Mouse (Mus musculus): ENCODE data around the gene Ccdc58. TPM values are rescaled to one million over a fixed set of nuclear protein-coding genes. Genes with fewer than 3 reads are reported as not detected.
"Not testable (repeated sequence)": the region's sequence is repeated elsewhere in the genome, so short reads cannot be mapped to it uniquely, and the experiment has no call there.

Gene Ccdc58
- polyA plus RNA-seq, 1 experiment from 2014 or later, result 59.7 TPM

GRCm38 (mm10) chr16:36089065-36089464 lies 17.6 kb downstream of the Ccdc58 start:
- no peak overlapping the region for H3K9ac ChIP-seq
- 90% methylated on average over 7 of the region's 7 CpGs for WGBS
- ATAC-seq, result no peak
- H3K27ac ChIP-seq, result no peak overlapping the region
- no peak overlapping the region for H3K4me3 ChIP-seq
- H3K36me3 ChIP-seq (ENCODE audit: poor library complexity, severe bottlenecking), result peaks cover 40% of the 10 kb centered on the region
- H3K4me1 ChIP-seq, result no peaks in the 10 kb centered on the region
- H3K9me3 ChIP-seq (replicated peaks), result no peaks in the 10 kb centered on the region
- H3K27me3 ChIP-seq, result no peaks in the 10 kb centered on the region
- H3K4me2 ChIP-seq, result no peak overlapping the region

DNA sequence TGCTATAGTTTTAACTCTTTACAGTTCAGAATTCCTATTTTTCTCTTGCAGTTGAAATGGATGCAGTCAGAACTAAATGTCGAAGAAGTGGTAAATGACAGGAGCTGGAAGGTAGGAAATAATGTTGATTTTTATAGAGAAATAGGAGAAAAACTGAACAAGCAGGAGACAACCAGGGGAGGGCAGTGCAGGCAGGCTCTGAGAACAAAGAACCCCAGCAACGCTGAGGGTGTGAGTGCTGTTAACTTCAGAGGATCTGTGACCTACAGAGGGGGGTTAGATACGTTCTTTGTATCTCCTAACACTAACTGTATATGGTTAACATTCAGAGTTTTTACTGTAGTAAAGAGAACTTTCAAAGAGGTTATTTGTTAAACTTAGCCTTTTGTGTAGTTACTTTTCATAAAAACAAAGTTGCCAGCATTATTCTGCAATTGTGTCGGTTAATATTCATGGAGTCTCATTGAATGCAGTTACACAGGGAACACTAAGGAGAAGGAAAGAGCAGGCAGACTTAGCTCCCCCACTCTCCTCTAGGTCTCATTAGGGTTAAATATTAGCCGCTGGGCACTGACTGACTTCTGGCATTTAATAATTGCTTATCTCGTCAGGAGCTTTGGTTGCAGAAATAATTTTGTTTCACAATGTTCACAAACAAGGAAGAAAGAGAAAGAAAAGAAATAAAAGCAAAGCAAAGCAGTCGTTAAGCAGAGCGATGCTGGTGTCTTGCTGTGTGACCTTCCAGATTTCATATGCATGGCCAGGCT lies 18.5 kb downstream of the Ccdc58 start:
- Histone ChIP-seq H3K9ac (no peak overlapping the region), H3K4me3 (no peak overlapping the region), H3K27ac (no peak overlapping the region), H3K27me3 (no peaks in the 10 kb centered on the region), H3K4me2 (no peak overlapping the region), H3K36me3 (ENCODE audit: poor library complexity, severe bottlenecking) (peaks cover 40% of the 10 kb centered on the region), H3K9me3 (replicated peaks) (no peaks in the 10 kb centered on the region), H3K4me1 (no peaks in the 10 kb centered on the region)
- WGBS, result 65% methylated on average over 8 of the region's 8 CpGs
- ATAC-seq, result no peak

- no peak for ATAC-seq
Measured at GRCm38 (mm10) chr16:36090785-36091509, 19.5 kb downstream of the Ccdc58 start.

GRCm38 (mm10) chr16:36094079-36094478 lies 22.6 kb downstream of the Ccdc58 start:
- 91% methylated on average over 3 of the region's 3 CpGs for WGBS
- no peak overlapping the region for H3K4me2 ChIP-seq

More at GRCm38 (mm10) chr16:36090785-36091509, 19.5 kb downstream of the Ccdc58 start:
- peaks cover 33% of the 10 kb centered on the region for H3K36me3 ChIP-seq (ENCODE audit: poor library complexity, severe bottlenecking)
- no peaks in the 10 kb centered on the region for H3K9me3 ChIP-seq (replicated peaks)
- H3K9ac ChIP-seq, result no peak overlapping the region
- WGBS, result 87% methylated on average over 11 of the region's 11 CpGs
- H3K4me3 ChIP-seq, result no peak overlapping the region
- no peaks in the 10 kb centered on the region for H3K4me1 ChIP-seq
- H3K4me2 ChIP-seq, result no peak overlapping the region
- no peak overlapping the region for H3K27ac ChIP-seq
- H3K27me3 ChIP-seq, result no peaks in the 10 kb centered on the region

GRCm38 (mm10) chr16:36097813-36098499 lies 26.5 kb downstream of the Ccdc58 start:
- H3K27ac ChIP-seq; H3K27me3 ChIP-seq; H3K9ac ChIP-seq; H3K36me3 ChIP-seq (ENCODE audit: poor library complexity, severe bottlenecking); H3K9me3 ChIP-seq (replicated peaks); ATAC-seq; H3K4me1 ChIP-seq; H3K4me3 ChIP-seq; H3K4me2 ChIP-seq: not testable (repeated sequence)
- 96% methylated on average over 12 of the region's 12 CpGs for WGBS

More at GRCm38 (mm10) chr16:36094079-36094478, 22.6 kb downstream of the Ccdc58 start:
- Histone ChIP-seq H3K9ac (no peak overlapping the region), H3K4me1 (no peaks in the 10 kb centered on the region), H3K36me3 (ENCODE audit: poor library complexity, severe bottlenecking) (peaks cover 12% of the 10 kb centered on the region; the same call in 1 of the 2 replicates), H3K4me3 (no peak overlapping the region), H3K9me3 (replicated peaks) (no peaks in the 10 kb centered on the region), H3K27ac (no peak overlapping the region), H3K27me3 (no peaks in the 10 kb centered on the region)
- no peak for ATAC-seq

- H3K27me3 ChIP-seq, result no peaks in the 10 kb centered on the region
- H3K9me3 ChIP-seq (replicated peaks), result peaks cover 9% of the 10 kb centered on the region
- ATAC-seq, result no peak
- H3K4me3 ChIP-seq, result no peak overlapping the region
- 91% methylated on average over 1 of the region's 1 CpGs for WGBS
- no peak overlapping the region for H3K9ac ChIP-seq
- H3K36me3 ChIP-seq (ENCODE audit: poor library complexity, severe bottlenecking), result no peaks in the 10 kb centered on the region
- no peak overlapping the region for H3K4me2 ChIP-seq
- no peaks in the 10 kb centered on the region for H3K4me1 ChIP-seq
- no peak overlapping the region for H3K27ac ChIP-seq
Measured at GRCm38 (mm10) chr16:36101526-36101925, 30.0 kb downstream of the Ccdc58 start.

DNA sequence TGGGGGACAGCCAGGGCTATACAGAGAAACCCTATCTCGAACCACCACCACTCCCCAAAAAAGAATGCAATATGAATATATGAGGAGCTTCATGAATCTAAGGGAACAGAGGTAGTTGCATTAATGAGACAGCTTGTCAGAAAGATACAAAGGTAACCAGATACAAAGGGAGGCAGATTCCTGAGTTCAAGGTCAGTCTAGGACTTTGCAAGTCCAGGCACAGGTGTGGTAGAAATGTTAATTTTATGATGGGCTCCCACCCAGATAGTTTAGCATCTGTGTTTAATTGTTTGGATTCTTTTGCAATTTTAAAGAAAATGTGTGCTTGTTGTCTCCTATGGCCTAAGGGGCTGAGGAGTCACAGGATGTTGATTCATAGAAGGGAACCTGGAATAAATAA lies 30.7 kb downstream of the Ccdc58 start:
- no peak overlapping the region for H3K9ac ChIP-seq
- no peak overlapping the region for H3K4me3 ChIP-seq
- no peaks in the 10 kb centered on the region for H3K4me1 ChIP-seq
- ATAC-seq, result no peak
- 87% methylated on average over 1 of the region's 1 CpGs for WGBS
- no peak overlapping the region for H3K4me2 ChIP-seq
- H3K36me3 ChIP-seq (ENCODE audit: poor library complexity, severe bottlenecking), result no peaks in the 10 kb centered on the region
- no peak overlapping the region for H3K27ac ChIP-seq
- H3K27me3 ChIP-seq, result no peaks in the 10 kb centered on the region
- peaks cover 9% of the 10 kb centered on the region for H3K9me3 ChIP-seq (replicated peaks)

- H3K9me3 ChIP-seq (replicated peaks); H3K4me2 ChIP-seq; H3K27ac ChIP-seq; ATAC-seq; H3K27me3 ChIP-seq; H3K36me3 ChIP-seq (ENCODE audit: poor library complexity, severe bottlenecking); H3K4me1 ChIP-seq; H3K9ac ChIP-seq; H3K4me3 ChIP-seq: not testable (repeated sequence)
Measured at GRCm38 (mm10) chr16:36111486-36111885, 40.0 kb downstream of the Ccdc58 start.

DNA sequence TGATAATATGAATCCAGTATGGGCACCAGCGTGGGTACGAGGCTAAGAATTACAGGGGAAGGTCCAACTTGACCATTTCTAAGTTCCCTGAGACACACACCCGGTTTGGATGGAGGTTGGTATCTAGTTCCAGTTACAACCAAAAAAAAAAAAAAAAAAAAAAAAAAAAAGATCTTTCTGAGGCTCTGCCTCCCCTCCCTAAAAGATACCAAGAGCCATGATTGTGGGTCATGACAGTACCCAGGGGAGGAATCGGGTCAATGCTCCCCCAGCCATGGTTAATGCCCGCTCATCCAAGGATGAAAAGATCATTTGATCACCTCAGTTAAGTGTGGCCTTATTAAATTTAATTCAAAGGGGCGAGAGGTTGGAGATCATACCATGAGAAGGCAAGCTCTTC lies 44.3 kb downstream of the Ccdc58 start:
- not testable (repeated sequence) for H3K4me2 ChIP-seq; H3K36me3 ChIP-seq (ENCODE audit: poor library complexity, severe bottlenecking); H3K4me3 ChIP-seq; H3K27ac ChIP-seq; ATAC-seq; H3K4me1 ChIP-seq; H3K9me3 ChIP-seq (replicated peaks); H3K9ac ChIP-seq; H3K27me3 ChIP-seq
- 94% methylated on average over 6 of the region's 6 CpGs for whole genome bisulfite sequencing

DNA sequence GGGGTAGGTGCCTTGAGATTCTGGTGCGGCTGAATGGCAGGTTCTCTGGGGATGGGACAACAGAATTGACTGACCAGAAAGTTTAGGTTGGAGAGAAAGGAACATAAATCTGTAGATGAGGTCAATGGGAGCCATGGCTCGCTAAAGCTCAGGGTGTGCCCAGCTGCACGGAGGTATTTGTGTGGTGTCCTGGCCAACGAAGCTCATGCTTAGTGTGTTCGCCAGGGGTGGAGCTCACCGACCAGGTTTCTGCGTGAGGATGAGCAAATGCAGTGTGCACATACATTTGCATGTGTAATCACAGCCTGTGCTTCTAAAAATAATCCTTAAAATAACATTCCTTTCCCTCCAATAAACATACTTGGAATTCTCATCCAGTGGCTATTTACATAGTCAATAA lies 56.6 kb downstream of the Ccdc58 start:
- no peak for ATAC-seq
- Histone ChIP-seq H3K4me3 (no peak overlapping the region), H3K27me3 (no peaks in the 10 kb centered on the region), H3K9ac (no peak overlapping the region), H3K27ac (no peak overlapping the region), H3K4me2 (no peak overlapping the region), H3K36me3 (ENCODE audit: poor library complexity, severe bottlenecking) (no peaks in the 10 kb centered on the region), H3K9me3 (replicated peaks) (no peaks in the 10 kb centered on the region), H3K4me1 (no peaks in the 10 kb centered on the region)
- WGBS, result 93% methylated on average over 7 of the region's 7 CpGs

DNA sequence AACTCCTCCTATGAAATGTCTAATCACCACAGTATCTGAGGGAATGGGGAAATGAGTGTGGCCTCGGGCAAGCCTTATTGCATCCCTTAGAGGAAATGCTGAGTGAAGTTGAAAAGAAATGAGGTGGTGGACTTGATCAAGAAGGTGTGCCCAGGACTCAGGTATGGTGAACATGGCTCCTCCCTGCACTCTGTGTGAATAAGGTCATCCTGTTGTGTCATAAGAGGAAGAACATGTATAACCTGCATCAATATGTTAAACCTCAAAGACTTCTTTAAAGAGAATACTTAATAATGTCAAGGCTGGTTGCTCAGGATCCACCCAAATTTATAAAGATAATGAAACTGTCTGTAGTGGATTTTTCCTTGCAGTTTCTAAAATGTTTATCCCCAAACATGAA lies 59.7 kb downstream of the Ccdc58 start, which contains the start of gene Csta1:
Csta1 (minus strand) TSS at position 101 of the 400 bp plus-strand sequence.
- WGBS, result 93% methylated on average over 1 of the region's 1 CpGs
- no peak for ATAC-seq
- H3K9me3 ChIP-seq (replicated peaks), result no peaks in the 10 kb centered on the region
- no peaks in the 10 kb centered on the region for H3K36me3 ChIP-seq (ENCODE audit: poor library complexity, severe bottlenecking)
- no peak within 1 kb of the TSS for H3K9ac ChIP-seq
- H3K27ac ChIP-seq, result no peak within 1 kb of the TSS
- H3K27me3 ChIP-seq, result no peaks in the 10 kb centered on the region
- H3K4me3 ChIP-seq, result no peak within 1 kb of the TSS
- H3K4me2 ChIP-seq, result no peak within 1 kb of the TSS
- H3K4me1 ChIP-seq, result no peaks in the 10 kb centered on the region

- Histone ChIP-seq H3K4me3 (no peak overlapping the region), H3K27ac (no peak overlapping the region), H3K9me3 (replicated peaks) (no peaks in the 10 kb centered on the region), H3K36me3 (ENCODE audit: poor library complexity, severe bottlenecking) (no peaks in the 10 kb centered on the region), H3K4me1 (no peaks in the 10 kb centered on the region), H3K4me2 (no peak overlapping the region), H3K27me3 (no peaks in the 10 kb centered on the region), H3K9ac (no peak overlapping the region)
- WGBS, result 80% methylated on average over 2 of the region's 2 CpGs
- ATAC-seq, result no peak
Measured at GRCm38 (mm10) chr16:36138201-36138600, 66.7 kb downstream of the Ccdc58 start.
